Mouse (Mus musculus): ENCODE data around the gene S100a10.

The S100a10 gene

DNA sequence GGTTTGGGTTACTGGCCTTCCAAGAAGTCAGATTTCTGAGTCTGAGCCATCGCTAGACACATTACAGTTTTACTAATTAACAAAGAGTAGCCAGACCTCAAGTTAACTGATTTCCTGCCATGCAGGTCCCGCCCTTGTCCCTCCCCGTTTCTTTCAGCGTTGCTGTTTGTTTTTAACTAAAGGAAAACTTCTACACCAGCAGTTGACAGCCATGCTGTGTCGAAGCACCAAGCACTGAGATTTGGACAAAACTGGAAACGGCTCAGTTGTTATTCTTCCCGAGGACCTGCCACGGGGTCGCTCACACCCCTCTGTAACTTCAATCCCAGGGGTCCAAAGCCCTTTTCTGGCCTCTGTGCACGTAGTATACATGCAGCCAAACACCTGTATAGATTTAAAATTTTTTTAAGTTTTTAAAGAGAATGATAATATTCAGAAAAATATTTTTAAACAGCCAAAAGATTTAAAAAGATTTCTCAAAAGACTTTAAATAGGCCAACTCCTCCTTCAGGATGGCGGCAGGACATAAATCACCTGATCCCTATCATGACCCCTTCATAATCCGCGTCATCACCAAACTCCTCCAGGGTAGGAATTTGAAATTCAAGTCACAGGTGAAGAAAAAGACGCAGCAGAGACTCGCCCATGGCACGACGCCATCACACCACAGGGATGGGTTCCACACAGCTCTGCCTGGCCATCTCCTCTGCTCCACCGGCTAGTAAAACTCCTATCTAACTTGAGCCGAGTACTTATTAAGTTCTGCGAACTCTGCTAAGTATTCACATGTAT lies 6.9 kb upstream of the S100a10 start:
- peak; percentile 58 for DNase-seq

DNA sequence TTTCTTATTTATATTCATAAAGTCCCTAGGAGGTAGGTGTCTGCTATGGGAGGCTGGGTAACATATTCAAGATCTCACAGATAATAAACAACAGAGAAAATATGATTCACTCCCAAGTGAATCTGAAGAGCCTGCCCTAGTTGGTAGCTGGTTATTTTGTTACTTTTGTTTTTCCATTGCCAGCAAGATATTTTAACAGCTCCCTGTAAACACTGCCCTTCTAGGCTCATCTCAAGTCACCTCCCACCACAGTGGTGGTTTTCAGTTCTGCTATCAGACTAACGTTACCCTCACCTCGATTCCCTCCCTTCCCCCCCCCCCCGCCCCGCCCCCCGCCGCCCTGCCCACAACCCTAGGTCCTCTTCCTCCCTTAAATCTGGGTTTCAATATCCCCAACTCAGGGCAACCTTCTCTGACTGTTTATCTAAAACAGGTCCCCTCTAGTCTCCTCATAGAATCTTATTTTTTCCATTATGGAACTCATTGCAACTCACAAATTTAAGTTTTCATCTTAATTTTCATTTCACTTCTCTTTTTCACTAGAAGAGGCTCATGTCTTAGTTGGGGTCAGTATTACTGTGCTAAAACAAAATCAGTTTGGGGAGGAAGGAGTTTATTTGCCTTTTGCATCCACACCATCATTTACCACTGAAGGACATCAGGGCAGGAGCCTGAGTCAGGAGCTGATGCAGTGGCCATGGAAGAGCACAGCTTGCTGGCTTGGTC lies 6.2 kb upstream of the S100a10 start:
- DNase-seq = no peak

DNA sequence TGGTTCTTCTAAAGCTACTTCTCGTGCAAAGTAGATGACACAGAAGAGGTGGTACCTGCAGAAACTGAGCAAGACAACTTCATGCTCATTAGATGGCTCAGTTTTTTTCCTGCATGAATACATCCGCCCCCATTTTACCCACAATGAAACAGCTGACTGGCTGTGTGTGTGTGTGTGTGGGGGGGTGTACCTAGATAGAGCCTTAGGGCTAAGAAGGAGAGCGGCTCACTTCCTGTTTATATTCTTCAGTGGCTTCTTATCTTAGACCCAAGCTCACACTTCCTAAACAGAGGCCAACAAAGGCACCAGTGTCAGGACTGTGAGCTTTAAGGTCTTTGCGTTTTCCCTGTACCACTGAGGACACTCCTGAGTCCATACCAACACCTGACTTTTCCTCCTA lies 4.9 kb upstream of the S100a10 start:
- DNase-seq = no peak

DNA sequence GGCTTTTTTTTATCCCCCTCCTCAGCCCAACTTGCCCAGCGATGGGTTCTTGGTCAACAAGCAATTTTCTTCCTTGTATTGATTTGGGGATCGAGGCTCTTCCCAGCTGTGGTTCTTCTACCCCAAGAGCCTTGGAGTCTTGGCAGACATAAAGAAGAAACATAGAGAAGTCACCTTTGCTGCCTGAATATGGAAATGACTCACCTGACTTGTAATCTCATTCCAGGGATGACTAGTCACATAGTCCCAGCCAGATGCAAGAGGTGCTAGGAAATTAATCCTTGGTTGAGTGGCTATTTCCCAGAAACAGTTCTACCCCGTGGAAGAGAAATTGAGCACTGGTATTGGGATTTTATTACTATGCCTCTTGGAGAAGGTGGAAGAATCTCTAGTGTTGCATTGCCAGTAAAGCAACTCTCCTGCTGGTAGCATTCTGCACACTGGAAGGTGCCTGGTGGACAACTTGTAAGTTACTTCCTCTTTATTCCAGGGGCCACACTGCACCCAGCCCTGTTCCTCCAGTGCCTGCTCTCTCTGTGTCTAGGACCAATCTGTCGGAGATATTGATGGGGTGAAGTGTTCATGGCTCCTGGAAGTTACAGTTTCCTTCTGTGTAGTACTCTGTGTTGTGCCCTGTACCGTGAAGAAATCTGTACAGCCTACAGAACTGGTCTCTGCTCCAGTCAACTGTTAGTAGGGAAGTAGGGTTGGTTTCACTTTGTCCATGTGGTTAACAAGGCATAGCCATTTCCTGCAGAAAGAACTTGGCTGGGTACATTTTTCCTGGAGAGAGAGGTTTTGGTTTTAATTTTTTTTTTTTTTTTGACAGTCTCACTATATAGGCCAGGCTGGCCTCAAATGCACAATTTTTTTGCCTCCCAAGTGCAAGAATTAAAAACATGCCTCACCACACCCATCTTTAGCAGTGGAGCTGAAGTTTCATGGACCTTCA lies 2.7 kb upstream of the S100a10 start:
- DNase-seq = no peak

DNA sequence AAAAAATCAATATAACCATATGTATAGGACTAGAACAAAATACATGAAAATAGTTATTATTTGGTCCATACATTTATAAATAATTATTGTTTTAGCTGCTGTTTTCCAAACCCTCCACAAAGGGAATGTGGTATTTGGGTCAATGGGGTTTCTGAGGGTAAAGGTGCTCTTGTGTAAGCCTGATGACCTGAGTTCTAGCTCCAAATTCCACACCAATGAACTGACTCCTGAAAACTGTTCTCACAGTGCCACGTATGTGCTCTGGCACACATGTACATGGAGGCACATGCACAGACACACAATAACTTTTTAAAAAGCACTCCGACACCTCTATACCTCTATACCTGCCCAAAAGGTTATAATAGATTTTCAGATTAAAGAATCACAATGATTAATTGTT lies 1.6 kb upstream of the S100a10 start:
- DNase-seq = no peak

DNA sequence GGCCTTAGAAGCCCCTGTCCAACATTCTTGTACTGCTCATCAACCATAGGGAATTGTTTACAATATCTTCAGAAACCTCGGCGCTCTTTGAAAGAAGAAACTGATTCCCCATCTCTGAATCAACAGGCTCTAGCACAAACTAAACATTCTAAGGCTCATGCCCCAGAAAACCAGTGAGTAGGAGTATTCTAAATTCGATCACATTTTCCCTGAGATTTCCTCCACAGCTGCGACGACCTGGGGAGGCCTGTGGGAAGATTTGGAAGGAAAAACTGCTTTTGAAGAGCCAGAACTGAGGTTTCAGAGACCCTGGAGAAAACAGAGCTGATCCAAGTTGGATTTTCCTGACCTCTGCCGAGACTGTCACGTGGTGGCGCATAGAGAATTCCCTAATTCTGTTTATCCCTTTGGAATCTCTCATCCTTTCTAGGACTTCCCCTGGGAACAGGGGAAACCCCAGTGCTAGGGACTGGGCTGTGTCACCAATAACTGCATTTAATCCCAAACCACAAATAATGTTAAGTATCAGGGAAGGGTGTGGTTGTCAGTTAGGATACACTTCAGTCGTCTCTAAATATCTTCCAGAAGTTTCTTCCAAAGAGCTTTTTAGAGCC lies 1.0 kb upstream of the S100a10 start:
- no peak for DNase-seq

DNA sequence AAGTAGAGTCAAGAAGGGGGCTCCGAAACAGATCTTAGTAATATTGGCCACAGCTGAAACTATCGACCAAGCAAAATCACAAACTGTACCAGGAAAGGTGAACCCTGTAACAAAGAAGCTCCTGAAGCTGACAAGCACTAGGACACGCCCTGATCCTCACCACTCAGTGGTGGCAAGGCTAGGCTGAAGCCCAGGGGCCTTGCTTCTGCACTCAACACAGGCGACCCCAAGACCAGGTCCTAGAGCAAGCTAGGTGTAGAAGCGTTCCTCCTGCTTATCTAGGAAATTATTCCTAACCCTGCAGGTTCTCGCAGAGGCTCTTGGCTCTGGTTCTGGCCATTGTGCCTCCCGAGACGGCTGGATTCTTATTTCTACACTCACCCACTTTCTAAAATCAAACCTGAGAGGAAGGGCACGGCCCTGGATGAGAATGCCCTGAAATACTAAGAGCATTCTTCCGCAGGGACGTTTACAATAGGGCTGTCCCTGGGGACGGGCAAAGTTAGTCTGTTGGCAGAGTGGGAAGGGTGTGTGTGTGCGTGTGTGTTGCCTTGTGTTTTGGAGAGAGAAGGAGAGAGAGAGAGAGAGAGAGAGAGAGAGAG lies 400 bp upstream of the S100a10 start:
- peak; percentile 51 for DNase-seq

DNA sequence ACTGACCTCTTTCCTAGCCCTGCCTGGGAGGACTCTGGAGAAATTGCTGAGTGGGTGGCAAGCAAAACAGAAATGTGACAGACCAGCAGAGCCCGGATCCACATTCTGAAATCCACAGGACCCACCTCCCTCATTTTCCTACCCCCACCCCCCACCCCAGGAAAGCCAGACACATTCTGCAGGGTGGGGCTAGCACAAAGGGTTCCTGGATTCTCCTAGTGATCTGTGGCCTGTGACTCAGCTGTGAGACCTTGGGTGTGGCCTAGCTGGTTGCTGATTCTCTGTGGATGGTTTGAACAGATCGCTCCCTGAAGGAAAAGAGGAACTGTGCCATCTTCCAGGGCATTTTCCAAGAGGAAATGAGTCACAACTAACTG lies 986 bp downstream of the S100a10 start:
- DNase-seq = peak; percentile 67

DNA sequence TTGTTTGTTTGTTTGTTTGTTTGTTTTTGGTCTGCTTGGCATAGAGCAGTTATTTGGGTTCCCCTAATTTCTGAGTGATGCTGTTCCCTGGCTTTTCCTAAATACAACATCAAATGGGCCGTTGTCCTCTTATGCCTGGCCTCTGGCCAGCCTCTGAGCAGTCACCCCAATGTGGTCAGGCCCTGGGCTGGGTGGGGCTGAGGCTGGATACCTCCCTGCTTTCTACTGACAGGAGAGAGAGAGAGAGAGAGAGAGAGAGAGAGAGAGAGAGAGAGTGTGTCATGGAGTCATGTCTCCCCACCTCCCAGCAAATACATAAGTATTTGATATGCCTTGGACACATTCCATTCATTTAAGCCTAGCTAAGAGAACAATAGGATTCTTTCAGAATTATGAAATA lies 1.7 kb downstream of the S100a10 start:
- DNase-seq = no peak

DNA sequence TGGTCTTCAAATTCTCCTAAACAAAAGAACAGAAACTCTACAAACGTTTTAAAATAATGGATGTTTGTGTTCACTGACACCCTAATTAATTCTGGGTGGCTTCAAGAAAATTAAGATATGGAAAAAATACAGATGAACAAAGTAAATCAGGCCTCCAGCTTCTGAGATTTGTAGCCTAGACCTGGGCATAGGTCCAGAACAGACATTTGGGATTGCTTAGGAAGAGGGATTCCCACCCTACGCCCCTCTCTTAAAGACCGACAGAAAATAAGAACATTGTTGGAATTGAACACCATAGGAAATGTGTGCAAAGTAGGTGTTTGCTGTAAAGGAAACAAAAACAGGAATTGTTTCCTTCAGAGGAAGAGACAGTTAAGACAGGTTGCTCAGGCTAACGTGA lies 2.6 kb downstream of the S100a10 start:
- DNase-seq = no peak

DNA sequence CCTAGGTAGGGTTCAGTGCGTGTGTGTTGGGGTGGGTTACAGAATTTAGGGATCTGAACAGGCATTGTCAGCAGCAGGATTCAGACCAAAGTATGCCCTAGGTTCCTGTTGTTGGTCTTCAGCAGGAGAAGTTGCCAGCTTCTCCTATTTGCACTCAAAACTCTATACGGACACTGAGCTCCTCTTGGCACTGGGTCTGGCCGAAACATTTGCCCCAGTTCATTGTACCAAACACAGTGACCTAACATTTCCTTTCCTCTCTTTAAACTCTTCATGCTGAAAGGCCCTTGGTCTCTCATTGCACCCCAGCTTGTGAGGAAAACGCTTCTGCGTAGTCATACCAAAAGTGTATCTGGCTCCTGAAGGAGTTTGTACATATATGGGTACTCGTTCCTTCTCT lies 5.1 kb downstream of the S100a10 start:
- no peak for DNase-seq

DNA sequence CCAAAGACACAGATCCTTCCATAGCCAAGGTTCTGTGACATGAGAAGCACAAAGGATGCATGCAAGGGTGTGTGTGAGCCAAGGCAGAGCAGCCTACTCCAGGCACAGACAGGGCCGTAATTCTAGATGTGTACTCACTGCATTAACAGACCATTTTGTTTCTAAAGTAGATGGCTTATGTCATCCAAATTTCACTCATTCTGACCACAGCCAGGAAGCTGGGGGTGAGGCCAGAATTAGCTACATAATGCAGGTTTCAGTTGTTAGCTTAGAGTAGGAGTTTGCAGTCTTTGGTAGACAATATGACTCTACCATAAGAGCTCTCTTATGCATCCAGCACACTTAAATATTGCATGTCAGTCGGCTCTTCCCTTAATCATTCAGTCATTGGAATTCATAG lies 7.5 kb downstream of the S100a10 start:
- DNase-seq = no peak

DNA sequence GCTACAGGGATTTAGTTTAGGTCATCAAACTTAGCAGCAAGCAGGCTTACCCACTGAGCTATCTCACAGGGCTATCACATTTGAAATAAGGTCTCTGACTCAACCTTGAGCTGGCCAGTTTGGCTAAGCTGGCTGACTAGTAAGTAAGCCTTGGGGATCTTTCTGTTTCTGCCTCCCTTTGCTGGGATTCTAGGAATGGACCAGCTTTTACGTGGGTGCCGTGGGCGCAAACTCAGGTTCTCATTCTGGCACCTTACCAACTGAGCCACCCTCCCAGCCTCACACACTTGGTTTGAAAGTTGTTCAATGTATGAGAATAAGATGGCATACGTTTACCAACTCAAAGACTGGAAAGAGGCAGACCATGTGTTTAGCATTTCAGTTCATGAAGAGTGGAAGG lies 8.3 kb downstream of the S100a10 start:
- no peak for DNase-seq

DNA sequence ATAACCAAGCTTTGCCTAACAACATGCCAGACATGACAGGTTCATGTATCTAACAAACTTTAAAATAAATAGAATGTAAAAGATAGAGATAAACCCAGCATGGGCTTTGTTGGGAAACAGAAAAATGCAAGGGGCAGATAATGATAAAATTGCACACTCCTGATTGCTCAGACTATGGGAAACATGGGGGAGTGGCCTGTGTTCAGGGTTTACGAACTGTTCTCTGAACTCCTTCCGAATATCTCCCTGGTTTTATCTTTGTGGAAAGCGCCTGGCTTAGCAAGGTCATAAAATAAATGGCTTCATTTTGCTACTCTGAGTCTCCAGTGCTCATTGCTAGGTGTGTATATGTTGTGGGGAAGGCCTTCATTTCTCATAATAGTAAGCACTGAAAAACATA lies 12.0 kb downstream of the S100a10 start:
- no peak for DNase-seq

DNA sequence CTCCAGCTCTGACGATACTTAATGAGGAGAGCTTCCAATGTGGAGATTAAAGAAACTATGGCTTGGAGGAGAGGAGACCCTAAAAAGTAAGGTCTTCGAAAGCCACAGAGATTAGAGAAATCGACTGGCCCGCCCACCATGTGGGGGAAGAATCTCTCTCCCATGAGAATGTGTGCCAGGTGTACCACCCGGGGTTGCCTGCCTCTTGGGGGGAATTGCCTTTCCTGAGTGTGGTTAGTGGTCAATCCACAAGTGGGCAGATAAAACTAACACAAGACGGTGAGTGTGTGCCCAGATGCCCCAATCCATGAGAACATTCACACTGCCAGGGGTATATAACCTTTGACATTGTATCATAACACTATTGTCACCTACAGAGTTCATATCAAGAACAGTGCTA lies 12.8 kb downstream of the S100a10 start:
- DNase-seq = no peak

DNA sequence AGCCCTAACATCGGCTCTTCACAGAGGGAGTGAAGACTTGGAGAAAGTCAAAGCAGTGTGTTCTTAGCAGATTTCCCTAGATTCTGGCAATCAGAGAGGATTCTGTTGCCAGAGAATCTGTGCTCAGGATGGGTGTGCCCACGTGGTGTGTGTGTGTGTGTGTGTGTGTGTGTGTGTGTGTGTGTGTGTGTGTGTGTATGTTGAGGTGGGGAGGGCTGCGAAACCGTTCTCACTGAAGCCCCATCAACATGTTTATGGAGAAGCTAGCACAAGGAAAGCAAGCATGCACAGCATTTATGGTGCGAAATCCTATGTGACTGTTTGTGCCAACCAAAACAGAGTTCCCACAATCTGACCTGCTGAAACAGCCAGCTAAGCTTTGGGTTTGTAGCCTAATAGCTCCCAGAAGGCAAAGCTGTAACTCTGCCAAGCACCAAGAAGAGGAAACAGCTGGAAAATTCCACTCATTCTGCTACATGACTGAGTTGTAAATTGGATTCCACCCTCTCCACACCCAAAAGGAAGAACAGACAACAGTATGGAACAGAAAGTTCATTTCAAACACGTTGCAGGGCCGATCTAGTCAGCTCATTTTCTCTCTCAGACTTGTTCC lies 13.7 kb downstream of the S100a10 start:
- peak; percentile 70 for DNase-seq

DNA sequence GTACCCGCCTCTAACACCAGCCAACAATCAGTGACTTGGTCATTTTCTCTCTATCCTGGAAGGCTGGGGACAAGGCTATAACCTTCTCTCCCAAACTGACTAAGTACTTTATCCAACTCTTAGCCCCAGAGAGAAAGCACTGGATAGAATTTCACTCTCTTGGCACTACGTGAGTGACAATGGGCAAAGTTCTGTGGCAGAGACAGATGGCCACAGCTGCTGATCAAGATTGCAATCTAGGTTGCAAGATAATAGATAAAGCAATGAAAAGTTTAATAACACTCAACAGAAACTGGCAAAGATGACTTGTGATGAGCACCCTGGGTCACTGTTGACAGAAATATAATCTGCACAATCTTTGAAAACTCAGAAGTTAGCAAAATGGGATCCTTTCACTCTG lies 14.2 kb downstream of the S100a10 start:
- DNase-seq = no peak

DNA sequence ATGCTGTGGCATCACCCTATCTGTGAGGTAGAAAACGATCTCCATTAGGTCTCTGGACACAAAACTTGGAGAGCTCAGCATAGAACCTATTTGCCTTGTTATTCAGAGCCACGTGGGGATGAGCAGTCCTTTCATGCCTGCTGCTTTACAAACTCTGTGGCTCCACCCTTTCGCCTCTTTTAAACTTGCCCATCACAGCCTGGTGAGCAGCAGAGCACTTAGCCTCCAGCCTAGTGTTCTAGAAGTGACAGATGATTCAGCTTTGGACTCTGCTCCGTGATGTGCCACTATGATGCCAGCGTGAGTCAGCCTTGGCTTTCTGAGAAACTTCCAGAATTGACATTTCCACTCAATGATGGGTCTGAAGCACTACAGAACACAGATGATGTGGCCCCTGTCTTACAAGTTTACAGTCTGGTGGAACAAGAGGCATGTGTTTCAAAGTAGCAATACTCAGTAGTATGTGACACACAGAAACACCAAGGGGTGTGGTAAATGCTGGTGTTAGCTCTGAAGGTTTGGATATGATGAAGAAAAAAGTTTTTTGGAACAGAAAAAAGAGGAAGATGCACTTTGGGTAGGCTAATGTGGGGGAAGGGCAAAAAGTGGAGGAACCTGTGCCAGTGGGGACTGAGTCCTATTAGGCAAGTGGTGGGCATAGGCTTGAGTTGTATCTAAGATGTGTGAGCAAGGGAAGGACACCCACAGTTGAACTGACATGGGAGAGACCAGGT lies 17.3 kb downstream of the S100a10 start:
- no peak for DNase-seq

DNA sequence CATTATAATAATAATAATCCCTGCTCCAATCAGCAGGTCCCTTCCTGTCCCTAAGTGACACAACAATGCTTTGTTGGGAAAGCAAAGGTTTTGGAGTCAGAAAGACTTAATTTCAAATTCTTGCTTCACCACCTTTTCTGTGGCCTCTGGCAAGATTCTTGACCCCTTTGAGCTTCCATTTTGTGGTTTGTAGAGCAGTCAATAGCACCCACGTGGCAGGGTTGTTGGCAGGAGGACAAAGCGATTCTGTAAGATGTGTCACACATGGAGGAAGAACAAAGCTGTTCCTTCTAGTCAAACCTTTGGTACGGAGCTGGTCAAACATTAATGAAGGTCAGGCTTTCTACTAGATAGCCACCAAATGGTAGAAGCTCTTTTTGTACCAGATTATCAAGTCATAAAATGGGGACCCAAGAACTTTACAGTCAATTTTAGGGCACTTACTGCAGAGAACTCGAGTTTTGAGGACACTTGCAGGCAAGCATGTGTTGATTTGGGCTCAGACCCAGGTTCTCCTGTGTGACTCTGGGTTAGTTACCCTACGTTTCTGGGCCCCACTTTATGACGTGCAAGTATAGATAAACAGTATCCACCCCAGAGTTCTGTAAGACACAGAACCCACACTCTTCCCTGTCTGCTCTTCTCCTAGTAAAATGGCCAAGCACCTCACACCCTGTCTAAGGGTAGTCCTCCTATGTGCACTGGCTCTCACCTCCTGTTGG lies 24.6 kb downstream of the S100a10 start:
- peak; percentile 72 for DNase-seq

DNA sequence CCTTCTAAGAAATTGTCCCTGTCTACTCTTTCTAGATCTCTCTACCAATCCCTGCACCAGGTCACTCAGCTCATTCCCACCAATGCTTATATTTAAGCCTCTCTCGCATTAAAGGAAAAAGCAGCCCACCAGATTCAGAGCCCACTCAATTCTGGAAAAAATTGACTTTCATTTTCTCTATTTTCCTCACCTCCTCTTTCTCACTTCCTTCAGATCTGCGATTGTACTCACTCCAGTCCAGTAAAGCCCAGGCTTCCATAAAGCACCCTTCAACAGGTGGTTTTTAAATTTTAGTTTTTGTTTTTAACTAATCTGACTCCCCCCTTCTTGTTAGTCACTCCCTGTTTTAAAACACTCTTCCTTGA lies 25.1 kb downstream of the S100a10 start:
- DNase-seq = no peak

DNA sequence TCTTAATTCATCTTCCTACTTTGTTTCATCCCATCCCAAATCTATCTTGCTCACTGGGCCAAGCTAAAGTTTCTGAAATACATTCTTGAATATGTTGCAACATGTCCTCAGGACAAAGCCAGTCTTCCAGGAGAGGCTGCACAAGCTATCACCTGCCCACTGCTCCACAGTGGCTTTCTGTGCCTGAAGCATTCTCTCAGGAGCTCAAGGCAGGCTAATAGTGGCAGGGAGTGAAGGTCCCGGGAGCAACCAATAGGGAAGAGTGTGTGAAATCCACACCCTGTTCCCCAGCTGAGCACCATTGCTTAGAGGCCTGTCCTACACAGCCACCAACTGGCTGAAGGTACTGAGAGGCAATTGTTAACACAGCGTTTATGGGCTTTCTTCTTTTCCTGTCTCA lies 26.1 kb downstream of the S100a10 start:
- no peak for DNase-seq

Data from kidney, adult 18-20 months (tissue).